Mouse (Mus musculus) myocyte (in vitro differentiated cells): ENCODE measurements around the gene Gm3043. TPM values are rescaled to one million over a fixed set of nuclear protein-coding genes. Genes with fewer than 3 reads are reported as not detected.
"Not testable (repeated sequence)": the region's sequence is repeated elsewhere in the genome, so short reads cannot be mapped to it uniquely, and the experiment has no call there.

ENCODE experiments used
- H3K27me3 ChIP-seq: one replicate; pipeline ENCODE4 v1.6.1; 2011; ENCODE audit not compliant: control insufficient read depth, insufficient read depth, insufficient read length
- H3K36me3 ChIP-seq: one replicate; pipeline ENCODE4 v1.6.1; 2011; ENCODE audit not compliant: control insufficient read depth, insufficient read depth
- H3K4me2 ChIP-seq: one replicate; pipeline ENCODE4 v1.6.1; 2011; ENCODE audit warnings: low read depth, control low read depth
- H3K4me3 ChIP-seq: one replicate; pipeline ENCODE4 v1.5.1; 2011; ENCODE audit warnings: mild to moderate bottlenecking, control low read depth, moderate library complexity
- H3K79me2 ChIP-seq: one replicate; pipeline ENCODE4 v1.6.1; 2011; ENCODE audit not compliant: control insufficient read depth, insufficient read depth
- H3ac ChIP-seq: one replicate; pipeline ENCODE4 v1.6.1; 2011; ENCODE audit not compliant: control insufficient read depth, insufficient read length
- polyA plus RNA-seq: library from polyadenylated mRNA; unstranded; fragments of >200 nt; fragmentation: generic; extraction: Trizol; gene quantifications from one replicate; pipeline ENCODE4 v1.2.1, GENCODE M21; 2012; ENCODE audit warnings: missing spikeins

The Gm3043 gene
- polyA plus RNA-seq: not detected

DNA sequence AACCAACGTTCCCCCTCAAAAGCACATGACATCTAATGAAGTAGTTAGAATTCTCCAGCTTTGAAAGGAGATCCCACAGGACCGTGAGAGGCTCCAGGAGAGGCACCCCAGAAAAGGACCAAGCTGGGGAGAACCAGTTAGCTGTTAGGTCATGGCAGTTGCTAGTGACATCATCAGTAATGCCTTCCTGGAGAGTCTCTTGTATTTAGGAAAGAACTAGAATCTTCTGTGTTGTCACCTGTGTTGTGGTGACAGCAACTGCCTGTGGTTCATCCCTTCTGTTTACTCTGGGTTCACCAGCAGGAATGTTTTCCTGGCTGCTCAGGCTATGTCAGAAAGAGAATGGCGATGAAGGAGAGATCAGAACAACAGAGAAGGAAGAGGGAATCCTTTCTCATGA lies at the start of gene Gm3043:
Gene Gm3043 (plus strand): TSS at position 301 of the 400 bp plus-strand sequence.
- H3K4me2 ChIP-seq, H3K27me3 ChIP-seq, H3K4me3 ChIP-seq, H3K79me2 ChIP-seq, H3K36me3 ChIP-seq, H3ac ChIP-seq: not testable (repeated sequence)

DNA sequence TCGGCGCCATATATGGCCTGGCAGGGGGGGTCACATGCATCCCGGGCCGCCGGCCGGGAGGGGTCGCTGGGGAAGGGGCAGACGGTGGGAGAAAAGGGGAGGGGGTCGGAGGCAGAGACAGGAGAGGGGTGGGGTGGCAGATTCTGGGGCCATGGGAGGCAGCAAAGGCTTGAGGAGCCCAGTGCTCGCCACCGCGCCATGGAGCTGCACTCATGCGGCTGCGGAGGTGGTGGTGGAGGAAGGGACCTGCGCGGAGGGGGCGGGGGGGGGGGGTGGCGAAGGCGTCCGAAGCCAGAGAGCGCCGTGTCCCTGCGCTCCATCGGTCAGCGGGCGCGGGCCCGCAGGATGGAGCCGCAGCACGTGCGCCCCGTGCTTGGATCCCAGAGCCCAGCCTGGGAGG lies 36.9 kb upstream of the Gm3043 start, which contains the start of gene Gm3020:
Gene Gm3020 (plus strand): TSS at position 301 of the 400 bp plus-strand sequence.
- not testable (repeated sequence) for H3K79me2 ChIP-seq

More for the DNA sequence above, 36.9 kb upstream of the Gm3043 start, which contains the start of gene Gm3020:
- not testable (repeated sequence) for H3K36me3 ChIP-seq, H3ac ChIP-seq, H3K27me3 ChIP-seq, H3K4me3 ChIP-seq, H3K4me2 ChIP-seq

Other genes with a start within 250 kb of the Gm3043 start
- gene Gm10408, start 239.4 kb upstream of the Gm3043 start, polyA plus RNA-seq: not detected
- not detected for gene Gm3012, start 54.3 kb upstream of the Gm3043 start, polyA plus RNA-seq
- not detected for gene Gm3020, start 36.8 kb upstream of the Gm3043 start, polyA plus RNA-seq
- not detected for gene Gm3002, start 121.3 kb downstream of the Gm3043 start, polyA plus RNA-seq
- not detected for gene Gm3033, start 157.5 kb downstream of the Gm3043 start, polyA plus RNA-seq
- gene Gm2916, start 195.4 kb downstream of the Gm3043 start, polyA plus RNA-seq: not detected
- gene Gm3029, start 243.0 kb downstream of the Gm3043 start, polyA plus RNA-seq: not detected